Mouse (Mus musculus): Measurements from ENCODE around the gene Tas2r144. TPM values are rescaled to one million over a fixed set of nuclear protein-coding genes. Genes with fewer than 3 reads are reported as not detected.

The Tas2r144 gene
- not detected for polyA plus RNA-seq (2014; fragmentation: Illumina TruSeq; extraction: RNeasy Lipid Tissue Mini Kit (QIAGEN cat#74804); ENCODE audit: low read depth, low replicate concordance)

GRCm38 (mm10) chr6:42215028-42215427, at the start of gene Tas2r144:
Gene Tas2r144, plus strand, starts transcription at chr6:42215328.

GRCm38 (mm10) chr6:42245711-42246353, 30.7 kb downstream of the Tas2r144 start, which contains the start of gene Gstk1:
Gene Gstk1, plus strand, starts transcription at chr6:42245935.

GRCm38 (mm10) chr6:42261524-42262170, 46.5 kb downstream of the Tas2r144 start, which contains the start of gene Tmem139:
Gene Tmem139, plus strand, starts transcription at chr6:42261970.

DNA sequence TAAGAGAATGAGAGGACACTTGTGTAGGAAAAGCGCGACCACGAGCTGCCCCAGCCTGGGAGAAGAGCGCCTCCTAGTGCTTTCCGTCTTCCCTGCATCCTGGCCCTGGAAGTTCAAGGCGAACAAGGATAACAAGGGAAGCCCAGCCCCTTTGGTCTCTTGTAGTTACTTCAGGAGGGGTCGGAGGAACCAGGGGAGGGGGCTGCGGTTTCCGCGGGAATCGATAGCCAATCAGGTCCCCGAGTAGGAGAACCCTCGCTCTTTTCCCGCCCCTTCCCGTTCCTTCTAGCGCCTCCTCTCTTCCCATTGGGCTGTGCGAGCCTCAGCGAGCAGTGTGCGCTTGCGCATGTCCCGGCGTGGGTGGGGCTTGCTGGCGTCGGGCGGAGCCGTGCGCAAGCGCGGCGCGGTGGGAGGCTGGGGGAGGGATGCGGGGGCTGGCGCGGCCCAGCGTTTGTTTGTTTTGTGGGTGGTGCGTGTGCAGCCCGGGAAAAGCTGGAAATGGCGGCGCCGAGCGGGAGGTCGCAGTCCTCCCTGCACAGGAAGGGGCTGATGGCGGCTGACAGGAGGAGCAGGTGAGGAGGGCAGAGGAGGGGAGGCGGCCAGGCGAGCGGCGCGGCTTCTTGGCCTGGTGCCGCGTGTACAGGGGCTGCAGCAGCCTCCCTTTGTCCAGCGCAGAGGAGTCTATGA, 49.6 kb downstream of the Tas2r144 start, which contains the start of gene Casp2:
Casp2 (plus strand) TSS at position 360 of the 687 bp plus-strand sequence.

Other genes starting within 250 kb of the Tas2r144 start
- 11.7 TPM for gene Sval3, start 247.2 kb upstream of the Tas2r144 start, polyA plus RNA-seq (2014; fragmentation: Illumina TruSeq; extraction: RNeasy Lipid Tissue Mini Kit (QIAGEN cat#74804); ENCODE audit: low read depth, low replicate concordance)
- gene Sva, start 176.9 kb upstream of the Tas2r144 start, polyA plus RNA-seq (2014; fragmentation: Illumina TruSeq; extraction: RNeasy Lipid Tissue Mini Kit (QIAGEN cat#74804); ENCODE audit: low read depth, low replicate concordance), result not detected
- not detected for gene Tas2r139, start 74.4 kb upstream of the Tas2r144 start, polyA plus RNA-seq (2014; fragmentation: Illumina TruSeq; extraction: RNeasy Lipid Tissue Mini Kit (QIAGEN cat#74804); ENCODE audit: low read depth, low replicate concordance)
- gene Gstk1, start 30.6 kb downstream of the Tas2r144 start, polyA plus RNA-seq (2014; fragmentation: Illumina TruSeq; extraction: RNeasy Lipid Tissue Mini Kit (QIAGEN cat#74804); ENCODE audit: low read depth, low replicate concordance), result 27.1 TPM
- gene Tmem139, start 46.6 kb downstream of the Tas2r144 start, polyA plus RNA-seq (2014; fragmentation: Illumina TruSeq; extraction: RNeasy Lipid Tissue Mini Kit (QIAGEN cat#74804); ENCODE audit: low read depth, low replicate concordance), result 33.1 TPM
- 92.5 TPM for gene Casp2, start 49.7 kb downstream of the Tas2r144 start, polyA plus RNA-seq (2014; fragmentation: Illumina TruSeq; extraction: RNeasy Lipid Tissue Mini Kit (QIAGEN cat#74804); ENCODE audit: low read depth, low replicate concordance)
- 0.47 TPM for gene Clcn1, start 71.4 kb downstream of the Tas2r144 start, polyA plus RNA-seq (2014; fragmentation: Illumina TruSeq; extraction: RNeasy Lipid Tissue Mini Kit (QIAGEN cat#74804); ENCODE audit: low read depth, low replicate concordance)
- gene Fam131b, start 109.3 kb downstream of the Tas2r144 start, polyA plus RNA-seq (2014; fragmentation: Illumina TruSeq; extraction: RNeasy Lipid Tissue Mini Kit (QIAGEN cat#74804); ENCODE audit: low read depth, low replicate concordance), result 0.32 TPM
- 1.6 TPM for gene Zyx, start 134.3 kb downstream of the Tas2r144 start, polyA plus RNA-seq (2014; fragmentation: Illumina TruSeq; extraction: RNeasy Lipid Tissue Mini Kit (QIAGEN cat#74804); ENCODE audit: low read depth, low replicate concordance)
- gene Epha1, start 157.9 kb downstream of the Tas2r144 start, polyA plus RNA-seq (2014; fragmentation: Illumina TruSeq; extraction: RNeasy Lipid Tissue Mini Kit (QIAGEN cat#74804); ENCODE audit: low read depth, low replicate concordance), result 2.3 TPM
- not detected for gene Tas2r143, start 184.9 kb downstream of the Tas2r144 start, polyA plus RNA-seq (2014; fragmentation: Illumina TruSeq; extraction: RNeasy Lipid Tissue Mini Kit (QIAGEN cat#74804); ENCODE audit: low read depth, low replicate concordance)
- gene Tas2r135, start 190.1 kb downstream of the Tas2r144 start, polyA plus RNA-seq (2014; fragmentation: Illumina TruSeq; extraction: RNeasy Lipid Tissue Mini Kit (QIAGEN cat#74804); ENCODE audit: low read depth, low replicate concordance), result not detected
- not detected for gene Tas2r126, start 219.2 kb downstream of the Tas2r144 start, polyA plus RNA-seq (2014; fragmentation: Illumina TruSeq; extraction: RNeasy Lipid Tissue Mini Kit (QIAGEN cat#74804); ENCODE audit: low read depth, low replicate concordance)
- gene Olfr458, start 249.9 kb downstream of the Tas2r144 start, polyA plus RNA-seq (2014; fragmentation: Illumina TruSeq; extraction: RNeasy Lipid Tissue Mini Kit (QIAGEN cat#74804); ENCODE audit: low read depth, low replicate concordance), result not detected